Mouse (Mus musculus): ENCODE measurements at regions not wholly inside any gene's neighbourhood (a gene's known extent, or its start where the extent isn't known, plus 50 kb on each side); places are given as distances from the start of the nearest gene placed in this dataset.

- Histone ChIP-seq H3K9me3 (ENCODE audit: control insufficient read depth, low read length) (no peaks in the 10 kb centered on the region), H3K4me1 (replicated peaks; ENCODE audit: control insufficient read depth, insufficient read depth, low read length) (no peaks in the 10 kb centered on the region), H3K4me3 (replicated peaks; ENCODE audit: low read length) (no peak overlapping the region), H3K27ac (ENCODE audit: low read length) (no peak overlapping the region), H3K27me3 (replicated peaks; ENCODE audit: control insufficient read depth, insufficient read depth, low read length) (no peaks in the 10 kb centered on the region), H3K4me2 (ENCODE audit: low read length) (no peak overlapping the region), H3K36me3 (ENCODE audit: control insufficient read depth, insufficient read depth) (no peaks in the 10 kb centered on the region), H3K9ac (replicated peaks; ENCODE audit: low read depth, low read length) (no peak overlapping the region)
- no peak for ATAC-seq
- 81% methylated on average over 5 of the region's 5 CpGs for WGBS
These were observed 90.7 kb upstream of the Slc22a22 start for GRCm38 (mm10) chr15:57568006-57568630.

DNA sequence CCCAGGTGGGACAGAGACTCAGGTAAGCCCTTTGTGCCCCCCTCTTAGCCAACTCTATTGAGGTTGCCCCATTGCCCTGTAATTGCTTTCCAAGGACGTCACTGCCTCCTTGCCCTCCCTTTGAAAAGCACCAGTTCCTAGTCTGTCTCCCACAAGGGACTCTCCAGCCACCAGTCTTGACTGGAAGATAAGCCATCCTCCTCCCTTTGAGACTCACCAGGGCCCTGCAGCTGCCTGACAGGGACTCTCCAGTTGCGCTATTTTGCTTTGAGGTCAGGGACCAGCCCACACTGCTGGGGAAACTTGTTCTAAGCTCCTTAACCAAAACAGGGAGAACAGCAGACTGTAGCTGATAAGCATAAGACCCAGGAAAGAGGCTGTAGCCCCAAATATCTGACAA lies 69.7 kb upstream of the Slc22a22 start:
- Histone ChIP-seq H3K27me3 (replicated peaks; ENCODE audit: control insufficient read depth, insufficient read depth, low read length) (no peaks in the 10 kb centered on the region), H3K4me2 (ENCODE audit: low read length) (no peak overlapping the region), H3K4me3 (replicated peaks; ENCODE audit: low read length) (no peak overlapping the region), H3K9ac (replicated peaks; ENCODE audit: low read depth, low read length) (no peak overlapping the region), H3K9me3 (ENCODE audit: control insufficient read depth, low read length) (no peaks in the 10 kb centered on the region; the same call in 1 of the 2 replicates), H3K4me1 (replicated peaks; ENCODE audit: control insufficient read depth, insufficient read depth, low read length) (no peaks in the 10 kb centered on the region), H3K36me3 (ENCODE audit: control insufficient read depth, insufficient read depth) (no peaks in the 10 kb centered on the region), H3K27ac (ENCODE audit: low read length) (no peak overlapping the region)
- no peak for ATAC-seq
- WGBS: 55% methylated on average over 2 of the region's 2 CpGs

- Histone ChIP-seq H3K9ac (replicated peaks; ENCODE audit: low read depth, low read length) (no peak overlapping the region), H3K4me2 (ENCODE audit: low read length) (no peak overlapping the region), H3K4me1 (replicated peaks; ENCODE audit: control insufficient read depth, insufficient read depth, low read length) (no peaks in the 10 kb centered on the region), H3K36me3 (ENCODE audit: control insufficient read depth, insufficient read depth) (no peaks in the 10 kb centered on the region), H3K27ac (ENCODE audit: low read length) (no peak overlapping the region), H3K9me3 (ENCODE audit: control insufficient read depth, low read length) (no peaks in the 10 kb centered on the region; the same call in 1 of the 2 replicates), H3K27me3 (replicated peaks; ENCODE audit: control insufficient read depth, insufficient read depth, low read length) (no peaks in the 10 kb centered on the region), H3K4me3 (replicated peaks; ENCODE audit: low read length) (no peak overlapping the region)
- 81% methylated on average over 4 of the region's 4 CpGs for WGBS
- ATAC-seq: no peak
These were observed 67.7 kb upstream of the Slc22a22 start for GRCm38 (mm10) chr15:57545141-57545540.

GRCm38 (mm10) chr15:57543985-57544384 lies 66.6 kb upstream of the Slc22a22 start:
- 75% methylated on average over 3 of the region's 3 CpGs for WGBS
- ATAC-seq: no peak

DNA sequence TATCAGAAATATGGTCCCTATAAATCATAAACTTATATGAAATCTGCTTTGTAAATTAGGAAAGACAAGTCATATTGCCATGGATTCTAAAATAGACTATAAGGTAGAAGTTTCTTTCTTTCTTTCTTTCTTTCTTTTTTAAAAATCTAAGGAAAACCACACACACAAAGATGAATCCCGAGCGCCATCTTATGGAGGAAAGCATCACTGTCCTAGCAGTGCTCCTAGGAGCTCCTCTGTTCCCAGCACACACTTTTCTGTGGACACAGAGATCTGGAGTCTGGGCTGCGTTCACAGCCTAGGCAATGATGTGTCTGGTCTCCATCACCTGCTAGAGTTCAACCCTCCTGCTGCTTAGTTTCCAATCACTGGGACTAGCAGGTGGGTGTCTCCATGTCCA lies 65.2 kb upstream of the Slc22a22 start:
- H3K9ac ChIP-seq (replicated peaks; ENCODE audit: low read depth, low read length): no peak overlapping the region
- no peaks in the 10 kb centered on the region for H3K27me3 ChIP-seq (replicated peaks; ENCODE audit: control insufficient read depth, insufficient read depth, low read length)
- no peak overlapping the region for H3K27ac ChIP-seq (ENCODE audit: low read length)
- no peaks in the 10 kb centered on the region for H3K4me1 ChIP-seq (replicated peaks; ENCODE audit: control insufficient read depth, insufficient read depth, low read length)
- no peak overlapping the region for H3K4me2 ChIP-seq (ENCODE audit: low read length)
- 39% methylated on average over 3 of the region's 3 CpGs for whole genome bisulfite sequencing
- no peaks in the 10 kb centered on the region for H3K36me3 ChIP-seq (ENCODE audit: control insufficient read depth, insufficient read depth)
- H3K9me3 ChIP-seq (ENCODE audit: control insufficient read depth, low read length): no peaks in the 10 kb centered on the region; the same call in 1 of the 2 replicates
- ATAC-seq: no peak
- no peak overlapping the region for H3K4me3 ChIP-seq (replicated peaks; ENCODE audit: low read length)

More at GRCm38 (mm10) chr15:57543985-57544384, 66.6 kb upstream of the Slc22a22 start:
- H3K4me3 ChIP-seq (replicated peaks; ENCODE audit: low read length): no peak overlapping the region
- H3K4me2 ChIP-seq (ENCODE audit: low read length): no peak overlapping the region
- H3K4me1 ChIP-seq (replicated peaks; ENCODE audit: control insufficient read depth, insufficient read depth, low read length): no peaks in the 10 kb centered on the region
- H3K36me3 ChIP-seq (ENCODE audit: control insufficient read depth, insufficient read depth): no peaks in the 10 kb centered on the region
- no peak overlapping the region for H3K27ac ChIP-seq (ENCODE audit: low read length)
- H3K9ac ChIP-seq (replicated peaks; ENCODE audit: low read depth, low read length): no peak overlapping the region
- no peaks in the 10 kb centered on the region for H3K27me3 ChIP-seq (replicated peaks; ENCODE audit: control insufficient read depth, insufficient read depth, low read length)
- no peaks in the 10 kb centered on the region; the same call in 1 of the 2 replicates for H3K9me3 ChIP-seq (ENCODE audit: control insufficient read depth, low read length)

DNA sequence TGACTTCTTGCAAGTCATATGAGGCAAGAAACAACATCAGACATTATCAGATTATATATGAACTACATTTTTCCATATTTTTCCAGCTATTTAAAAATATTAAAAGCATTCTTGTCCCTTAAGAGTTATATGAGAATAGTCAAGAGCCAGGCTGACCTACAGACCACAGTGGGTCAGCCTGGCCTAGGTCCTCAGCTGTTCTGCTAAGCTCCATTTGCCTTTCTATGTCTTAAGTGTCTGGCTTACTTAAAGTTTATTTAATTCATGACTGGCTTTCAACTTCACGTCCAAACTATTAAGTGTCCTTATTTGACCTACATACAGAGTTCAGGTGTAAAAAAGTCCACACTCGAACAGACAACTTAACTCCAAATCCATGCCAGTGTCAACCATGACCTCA lies 58.1 kb upstream of the Slc22a22 start:
- Histone ChIP-seq H3K9ac (replicated peaks; ENCODE audit: low read depth, low read length) (no peak overlapping the region), H3K36me3 (ENCODE audit: control insufficient read depth, insufficient read depth) (no peaks in the 10 kb centered on the region), H3K27me3 (replicated peaks; ENCODE audit: control insufficient read depth, insufficient read depth, low read length) (no peaks in the 10 kb centered on the region), H3K9me3 (ENCODE audit: control insufficient read depth, low read length) (no peaks in the 10 kb centered on the region), H3K27ac (ENCODE audit: low read length) (no peak overlapping the region), H3K4me2 (ENCODE audit: low read length) (no peak overlapping the region), H3K4me1 (replicated peaks; ENCODE audit: control insufficient read depth, insufficient read depth, low read length) (no peaks in the 10 kb centered on the region), H3K4me3 (replicated peaks; ENCODE audit: low read length) (no peak overlapping the region)
- WGBS: 89% methylated on average over 2 of the region's 2 CpGs
- no peak for ATAC-seq

All from forebrain, embryonic 16.5 days (tissue).